Mouse (Mus musculus): Measurements from ENCODE around the gene Ucp1. TPM values are rescaled to one million over a fixed set of nuclear protein-coding genes. Genes with fewer than 3 reads are reported as not detected.
"Not testable (repeated sequence)": the region's sequence is repeated elsewhere in the genome, so short reads cannot be mapped to it uniquely, and the experiment has no call there.

Ucp1 gene
- polyA plus RNA-seq, 1 experiment: 0.09 TPM

GRCm38 (mm10) chr8:83309836-83310235 lies 19.7 kb downstream of the Ucp1 start:
- Histone ChIP-seq H3K36me3 (ENCODE audit: control insufficient read depth, insufficient read depth, low read length) (peaks cover 3% of the 10 kb centered on the region; the same call in 1 of the 2 replicates), H3K27ac (ENCODE audit: insufficient read depth, low read depth, low read length) (no peak overlapping the region), H3K4me1 (ENCODE audit: control insufficient read depth, insufficient read depth, insufficient read length, low read length) (no peaks in the 10 kb centered on the region), H3K4me3 (ENCODE audit: low read depth, low read length) (no peak overlapping the region), H3K27me3 (ENCODE audit: control insufficient read depth, insufficient read depth, low read length) (no peaks in the 10 kb centered on the region)
- WGBS: 86% methylated on average over 6 of the region's 6 CpGs
- no peak for TF ChIP-seq POLR2A (IDR thresholded peaks at IDR 0.05; ENCODE audit: low read depth, low read length)
- TF ChIP-seq CTCF (IDR thresholded peaks at IDR 0.05; ENCODE audit: extremely low read depth, insufficient read length, insufficient replicate concordance, low read depth, low read length): no peak

- H3K36me3 ChIP-seq (ENCODE audit: control insufficient read depth, insufficient read depth, low read length): peaks cover 24% of the 10 kb centered on the region
- not testable (repeated sequence) for H3K4me1 ChIP-seq (ENCODE audit: control insufficient read depth, insufficient read depth, insufficient read length, low read length); H3K27me3 ChIP-seq (ENCODE audit: control insufficient read depth, insufficient read depth, low read length); H3K4me3 ChIP-seq (ENCODE audit: low read depth, low read length); H3K27ac ChIP-seq (ENCODE audit: insufficient read depth, low read depth, low read length)
- 83% methylated on average over 4 of the region's 4 CpGs for WGBS
Measured at GRCm38 (mm10) chr8:83315084-83315483, 24.9 kb downstream of the Ucp1 start.

- H3K27me3 ChIP-seq (ENCODE audit: control insufficient read depth, insufficient read depth, low read length): no peaks in the 10 kb centered on the region
- H3K36me3 ChIP-seq (ENCODE audit: control insufficient read depth, insufficient read depth, low read length): peaks cover 27% of the 10 kb centered on the region
- WGBS: 94% methylated on average over 2 of the region's 2 CpGs
- H3K4me1 ChIP-seq (ENCODE audit: control insufficient read depth, insufficient read depth, insufficient read length, low read length): no peaks in the 10 kb centered on the region
- H3K27ac ChIP-seq (ENCODE audit: insufficient read depth, low read depth, low read length): no peak overlapping the region
- TF ChIP-seq CTCF (IDR thresholded peaks at IDR 0.05; ENCODE audit: extremely low read depth, insufficient read length, insufficient replicate concordance, low read depth, low read length) (no peak), POLR2A (IDR thresholded peaks at IDR 0.05; ENCODE audit: low read depth, low read length) (no peak)
- H3K4me3 ChIP-seq (ENCODE audit: low read depth, low read length): no peak overlapping the region
Measured at GRCm38 (mm10) chr8:83315691-83316090, 25.5 kb downstream of the Ucp1 start.

GRCm38 (mm10) chr8:83320543-83320942 lies 30.4 kb downstream of the Ucp1 start:
- H3K27ac ChIP-seq (ENCODE audit: insufficient read depth, low read depth, low read length): no peak overlapping the region
- H3K4me3 ChIP-seq (ENCODE audit: low read depth, low read length): no peak overlapping the region
- H3K27me3 ChIP-seq (ENCODE audit: control insufficient read depth, insufficient read depth, low read length): no peaks in the 10 kb centered on the region
- 94% methylated on average over 3 of the region's 3 CpGs for WGBS
- no peaks in the 10 kb centered on the region for H3K4me1 ChIP-seq (ENCODE audit: control insufficient read depth, insufficient read depth, insufficient read length, low read length)
- TF ChIP-seq POLR2A (IDR thresholded peaks at IDR 0.05; ENCODE audit: low read depth, low read length) (no peak), CTCF (IDR thresholded peaks at IDR 0.05; ENCODE audit: extremely low read depth, insufficient read length, insufficient replicate concordance, low read depth, low read length) (no peak)
- peaks cover 44% of the 10 kb centered on the region for H3K36me3 ChIP-seq (ENCODE audit: control insufficient read depth, insufficient read depth, low read length)

GRCm38 (mm10) chr8:83322374-83322773 lies 32.2 kb downstream of the Ucp1 start:
- TF ChIP-seq POLR2A (IDR thresholded peaks at IDR 0.05; ENCODE audit: low read depth, low read length): no peak
- no peak for TF ChIP-seq CTCF (IDR thresholded peaks at IDR 0.05; ENCODE audit: extremely low read depth, insufficient read length, insufficient replicate concordance, low read depth, low read length)
- Histone ChIP-seq H3K27me3 (ENCODE audit: control insufficient read depth, insufficient read depth, low read length) (no peaks in the 10 kb centered on the region), H3K27ac (ENCODE audit: insufficient read depth, low read depth, low read length) (no peak overlapping the region), H3K4me3 (ENCODE audit: low read depth, low read length) (no peak overlapping the region), H3K36me3 (ENCODE audit: control insufficient read depth, insufficient read depth, low read length) (peaks cover 38% of the 10 kb centered on the region), H3K4me1 (ENCODE audit: control insufficient read depth, insufficient read depth, insufficient read length, low read length) (no peaks in the 10 kb centered on the region)
- WGBS: 96% methylated on average over 6 of the region's 6 CpGs

GRCm38 (mm10) chr8:83323056-83323455 lies 32.9 kb downstream of the Ucp1 start:
- H3K27ac ChIP-seq (ENCODE audit: insufficient read depth, low read depth, low read length): no peak overlapping the region
- no peaks in the 10 kb centered on the region for H3K4me1 ChIP-seq (ENCODE audit: control insufficient read depth, insufficient read depth, insufficient read length, low read length)
- no peaks in the 10 kb centered on the region for H3K27me3 ChIP-seq (ENCODE audit: control insufficient read depth, insufficient read depth, low read length)
- H3K4me3 ChIP-seq (ENCODE audit: low read depth, low read length): no peak overlapping the region
- peaks cover 36% of the 10 kb centered on the region for H3K36me3 ChIP-seq (ENCODE audit: control insufficient read depth, insufficient read depth, low read length)
- TF ChIP-seq POLR2A (IDR thresholded peaks at IDR 0.05; ENCODE audit: low read depth, low read length) (no peak), CTCF (IDR thresholded peaks at IDR 0.05; ENCODE audit: extremely low read depth, insufficient read length, insufficient replicate concordance, low read depth, low read length) (no peak)
- WGBS: 87% methylated on average over 2 of the region's 2 CpGs

- Histone ChIP-seq H3K4me3 (ENCODE audit: low read depth, low read length) (no peak overlapping the region), H3K27ac (ENCODE audit: insufficient read depth, low read depth, low read length) (no peak overlapping the region), H3K36me3 (ENCODE audit: control insufficient read depth, insufficient read depth, low read length) (peaks cover 14% of the 10 kb centered on the region), H3K4me1 (ENCODE audit: control insufficient read depth, insufficient read depth, insufficient read length, low read length) (peaks cover under 1% of the 10 kb centered on the region; the same call in 1 of the 2 replicates), H3K27me3 (ENCODE audit: control insufficient read depth, insufficient read depth, low read length) (no peaks in the 10 kb centered on the region)
- WGBS: 92% methylated on average over 5 of the region's 5 CpGs
- TF ChIP-seq CTCF (IDR thresholded peaks at IDR 0.05; ENCODE audit: extremely low read depth, insufficient read length, insufficient replicate concordance, low read depth, low read length) (no peak), POLR2A (IDR thresholded peaks at IDR 0.05; ENCODE audit: low read depth, low read length) (no peak)
Measured at GRCm38 (mm10) chr8:83327889-83328288, 37.7 kb downstream of the Ucp1 start.

GRCm38 (mm10) chr8:83331567-83331898 lies 41.4 kb downstream of the Ucp1 start:
- Histone ChIP-seq H3K27me3 (ENCODE audit: control insufficient read depth, insufficient read depth, low read length) (no peaks in the 10 kb centered on the region), H3K4me1 (ENCODE audit: control insufficient read depth, insufficient read depth, insufficient read length, low read length) (peaks cover 3% of the 10 kb centered on the region; the same call in 1 of the 2 replicates), H3K36me3 (ENCODE audit: control insufficient read depth, insufficient read depth, low read length) (peaks cover 7% of the 10 kb centered on the region; the same call in 1 of the 2 replicates), H3K4me3 (ENCODE audit: low read depth, low read length) (peak overlapping the region; percentile 97), H3K27ac (ENCODE audit: insufficient read depth, low read depth, low read length) (peak overlapping the region; percentile 85; the same call in 1 of the 2 replicates)
- TF ChIP-seq POLR2A (IDR thresholded peaks at IDR 0.05; ENCODE audit: low read depth, low read length): no peak
- TF ChIP-seq CTCF (IDR thresholded peaks at IDR 0.05; ENCODE audit: extremely low read depth, insufficient read length, insufficient replicate concordance, low read depth, low read length): no peak
- WGBS: 18% methylated on average over 7 of the region's 7 CpGs

All from small intestine, adult 2 months (tissue).